Mouse (Mus musculus) forebrain, embryonic 15.5 days (tissue): ENCODE data around the gene Tspan9. TPM values are rescaled to one million over a fixed set of nuclear protein-coding genes. Genes with fewer than 3 reads are reported as not detected.

Source experiments
- ATAC-seq: fragments of 200-750 bp; cut with Nextera tagmentation; replicated peaks from 2 replicates; pipeline ENCODE4 v1.8.0; 2017; ENCODE audit warnings: mild to moderate bottlenecking, moderate TSS enrichment, moderate library complexity
- H3K27ac ChIP-seq: fragments of 300-500 bp; sonication (generic); replicated peaks from 2 replicates; pipeline ENCODE4 v1.5.1; 2015; ENCODE audit warnings: mild to moderate bottlenecking, inconsistent platforms
- H3K27me3 ChIP-seq: fragments of 300-500 bp; sonication (generic); 2 replicates; pipeline ENCODE4 v1.6.1; 2015; ENCODE audit warnings: inconsistent platforms
- H3K36me3 ChIP-seq: fragments of 300-500 bp; sonication (generic); 2 replicates; pipeline ENCODE4 v1.6.1; 2015; ENCODE audit warnings: mild to moderate bottlenecking, inconsistent platforms
- H3K4me1 ChIP-seq: fragments of 300-500 bp; sonication (generic); 2 replicates; pipeline ENCODE4 v1.6.1; 2015; ENCODE audit warnings: inconsistent platforms
- H3K4me2 ChIP-seq: fragments of 300-500 bp; sonication (generic); replicated peaks from 2 replicates; pipeline ENCODE4 v1.6.1; 2015; ENCODE audit warnings: mild to moderate bottlenecking, inconsistent platforms
- H3K4me3 ChIP-seq: fragments of 300-500 bp; sonication (generic); 2 replicates; pipeline ENCODE4 v1.5.1; 2015; ENCODE audit warnings: mild to moderate bottlenecking, inconsistent platforms
- H3K9ac ChIP-seq: fragments of 300-500 bp; sonication (generic); replicated peaks from 2 replicates; pipeline ENCODE4 v1.6.1; 2015; ENCODE audit warnings: mild to moderate bottlenecking, inconsistent platforms
- H3K9me3 ChIP-seq: fragments of 300-500 bp; sonication (generic); 2 replicates; pipeline ENCODE4 v1.6.1; 2016; ENCODE audit warnings: inconsistent platforms
- WGBS: fragments of 180-500 bp; shearing (Covaris S2); methylation state at CpG from one replicate; pipeline ENCODE4 v1.1.7; 2015; ENCODE audit warnings: mixed read lengths; 5-methylcytosine and 5-hydroxymethylcytosine counted together
- polyA plus RNA-seq: library from polyadenylated mRNA; unstranded; fragments of >200 nt; fragmentation: Nextera tagmentation; extraction: Ambion mirVana; gene quantifications from 2 replicates; pipeline ENCODE4 v1.2.1, GENCODE M21; 2015

Gene Tspan9
- 45.9 and 47.7 TPM in 2 replicates for polyA plus RNA-seq

DNA sequence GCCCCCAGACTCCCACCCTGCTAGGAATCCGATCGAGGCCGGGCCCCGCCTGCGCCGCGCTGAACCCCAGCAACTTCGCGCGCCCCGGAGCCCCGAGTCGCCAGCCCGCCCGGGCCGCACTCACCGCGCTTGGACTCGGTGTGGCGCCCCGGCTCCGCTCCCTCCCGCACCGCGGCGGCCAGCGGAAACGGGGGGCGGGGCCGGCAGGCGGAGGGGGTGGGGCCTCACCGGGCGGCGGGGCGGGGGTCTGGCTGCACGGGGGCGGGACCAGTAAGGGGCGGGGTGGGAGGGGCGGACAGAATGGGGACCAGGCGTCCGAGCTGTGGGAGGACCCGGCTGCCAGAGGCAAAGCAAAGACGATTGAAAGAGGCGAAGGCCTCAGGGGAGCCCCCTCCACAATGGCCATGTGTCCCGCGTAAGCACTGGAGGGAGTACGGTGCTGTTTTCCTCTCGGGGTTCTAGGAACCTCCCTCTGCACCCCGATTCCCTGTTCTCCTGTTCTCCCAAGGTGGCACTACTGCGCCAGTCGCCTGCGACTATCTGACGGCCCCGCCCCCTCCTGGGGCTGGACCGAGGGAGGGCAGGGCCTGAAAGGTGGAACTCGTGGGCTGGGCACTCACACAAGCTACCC lies at the start of gene Tspan9:
TSS of gene Tspan9 (minus strand) at position 205 of the 631 bp plus-strand sequence.
- peak within 1 kb of the TSS; percentile 90 for H3K4me2 ChIP-seq
- H3K27ac ChIP-seq, result 0 out of 2 replicates have a peak within 1 kb of the TSS, but pooled peaks have one; percentile 50
- no peaks in the 10 kb centered on the region for H3K36me3 ChIP-seq
- 1% methylated on average over 54 of the region's 56 CpGs for WGBS
- no peaks in the 10 kb centered on the region for H3K9me3 ChIP-seq
- peaks cover 15% of the 10 kb centered on the region for H3K4me1 ChIP-seq
- ATAC-seq, result peak; percentile 83
- peak within 1 kb of the TSS; percentile 66 for H3K9ac ChIP-seq
- H3K27me3 ChIP-seq, result no peaks in the 10 kb centered on the region
- H3K4me3 ChIP-seq, result peak within 1 kb of the TSS; percentile 57

DNA sequence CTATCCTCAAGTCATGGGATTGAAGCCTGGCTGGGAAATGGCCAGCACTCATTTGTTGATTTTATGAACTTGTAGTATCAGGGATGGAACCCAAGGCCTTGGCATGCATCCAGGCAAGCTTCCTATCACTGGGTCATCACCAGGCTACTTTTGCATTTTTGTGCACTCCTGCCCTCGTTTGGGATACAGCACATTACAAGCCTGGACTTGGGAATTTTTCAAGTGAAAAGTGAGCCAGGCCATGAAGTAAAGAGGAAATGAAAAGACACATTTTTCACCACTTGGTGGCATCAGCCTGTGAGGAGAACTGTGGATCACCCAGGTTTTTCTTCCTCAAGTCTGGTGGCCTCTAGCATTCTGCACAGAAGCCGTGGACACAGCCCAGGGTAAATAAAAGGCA lies 40.1 kb upstream of the Tspan9 start:
- H3K4me3 ChIP-seq, result no peak overlapping the region
- H3K36me3 ChIP-seq, result no peaks in the 10 kb centered on the region
- H3K9me3 ChIP-seq, result no peaks in the 10 kb centered on the region
- WGBS, result 56% methylated on average over 2 of the region's 2 CpGs
- H3K4me2 ChIP-seq, result no peak overlapping the region
- no peaks in the 10 kb centered on the region for H3K4me1 ChIP-seq
- ATAC-seq, result no peak
- no peak overlapping the region for H3K27ac ChIP-seq
- H3K9ac ChIP-seq, result no peak overlapping the region
- H3K27me3 ChIP-seq, result no peaks in the 10 kb centered on the region

DNA sequence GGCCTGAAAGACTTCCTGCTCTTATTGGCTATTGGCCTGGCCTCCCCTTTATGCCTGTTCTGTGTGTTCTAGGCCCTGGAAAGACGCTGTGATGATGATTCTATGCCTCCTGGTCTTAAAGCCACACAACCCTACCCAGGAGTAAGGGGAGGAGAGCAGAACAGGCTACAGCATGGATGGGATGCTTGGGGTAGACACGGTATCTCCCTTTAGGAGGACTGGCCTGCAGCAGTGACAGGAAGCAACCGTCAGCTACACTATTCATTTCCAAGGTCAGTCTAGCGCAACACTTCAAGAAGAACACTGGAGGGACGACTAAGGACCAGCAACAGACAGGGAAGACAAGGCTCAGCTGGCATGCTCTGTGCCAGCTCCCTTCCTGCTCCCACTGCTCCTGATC lies 37.8 kb upstream of the Tspan9 start:
- 72% methylated on average over 5 of the region's 5 CpGs for WGBS
- no peaks in the 10 kb centered on the region for H3K36me3 ChIP-seq
- no peak for ATAC-seq

DNA sequence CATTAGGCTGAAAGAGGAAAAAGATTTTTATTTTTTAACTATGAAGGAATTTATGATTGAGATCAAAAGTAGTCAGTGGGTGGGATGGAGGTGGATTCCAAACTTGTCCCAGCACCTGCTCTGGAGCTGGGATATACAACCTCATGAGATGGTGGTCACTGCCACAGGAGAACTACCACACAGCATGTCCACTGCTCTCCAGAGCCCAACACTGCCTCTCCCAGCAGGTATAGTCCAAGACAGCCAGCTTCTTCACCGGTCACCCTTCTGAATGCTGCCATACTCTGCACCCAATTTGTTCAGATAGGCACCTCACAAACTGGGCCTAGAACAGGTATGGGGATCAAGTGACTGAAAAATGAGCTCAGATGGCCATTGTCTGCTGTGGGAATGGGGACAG lies 36.3 kb upstream of the Tspan9 start:
- H3K9me3 ChIP-seq, result no peaks in the 10 kb centered on the region
- no peak overlapping the region for H3K9ac ChIP-seq
- no peak overlapping the region for H3K4me3 ChIP-seq
- no peak overlapping the region for H3K4me2 ChIP-seq
- WGBS, result 92% methylated on average over 1 of the region's 1 CpGs
- no peaks in the 10 kb centered on the region for H3K27me3 ChIP-seq
- H3K4me1 ChIP-seq, result no peaks in the 10 kb centered on the region
- H3K36me3 ChIP-seq, result no peaks in the 10 kb centered on the region
- H3K27ac ChIP-seq, result no peak overlapping the region
- ATAC-seq, result no peak

More for the DNA sequence above, 37.8 kb upstream of the Tspan9 start:
- Histone ChIP-seq H3K4me3 (no peak overlapping the region), H3K27ac (no peak overlapping the region), H3K4me2 (no peak overlapping the region), H3K9ac (no peak overlapping the region), H3K4me1 (no peaks in the 10 kb centered on the region), H3K9me3 (no peaks in the 10 kb centered on the region), H3K27me3 (no peaks in the 10 kb centered on the region)

DNA sequence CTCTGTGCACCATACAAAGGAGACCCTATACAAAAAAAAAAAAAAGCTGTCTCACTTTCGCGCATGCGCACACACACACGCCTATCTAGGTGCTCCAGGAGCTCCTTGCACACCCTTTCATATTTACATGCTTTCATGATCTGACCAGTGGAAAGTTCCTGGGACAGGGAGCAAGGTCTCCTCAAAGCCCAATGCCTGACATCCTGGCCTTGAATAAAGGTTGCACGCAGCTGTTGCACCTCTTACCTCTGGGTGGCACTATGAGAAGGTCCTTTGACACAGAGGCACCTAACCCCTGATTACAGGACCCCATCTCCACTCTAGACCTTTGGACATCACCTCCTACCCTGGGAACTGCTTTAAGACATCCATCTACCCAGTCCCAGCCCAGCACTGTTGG lies 35.9 kb upstream of the Tspan9 start:
- H3K9me3 ChIP-seq, result no peaks in the 10 kb centered on the region
- H3K4me3 ChIP-seq, result no peak overlapping the region
- ATAC-seq, result no peak
- H3K4me1 ChIP-seq, result no peaks in the 10 kb centered on the region
- H3K27ac ChIP-seq, result no peak overlapping the region
- H3K4me2 ChIP-seq, result no peak overlapping the region
- no peaks in the 10 kb centered on the region for H3K27me3 ChIP-seq
- no peaks in the 10 kb centered on the region for H3K36me3 ChIP-seq
- WGBS, result 66% methylated on average over 5 of the region's 5 CpGs
- H3K9ac ChIP-seq, result no peak overlapping the region

DNA sequence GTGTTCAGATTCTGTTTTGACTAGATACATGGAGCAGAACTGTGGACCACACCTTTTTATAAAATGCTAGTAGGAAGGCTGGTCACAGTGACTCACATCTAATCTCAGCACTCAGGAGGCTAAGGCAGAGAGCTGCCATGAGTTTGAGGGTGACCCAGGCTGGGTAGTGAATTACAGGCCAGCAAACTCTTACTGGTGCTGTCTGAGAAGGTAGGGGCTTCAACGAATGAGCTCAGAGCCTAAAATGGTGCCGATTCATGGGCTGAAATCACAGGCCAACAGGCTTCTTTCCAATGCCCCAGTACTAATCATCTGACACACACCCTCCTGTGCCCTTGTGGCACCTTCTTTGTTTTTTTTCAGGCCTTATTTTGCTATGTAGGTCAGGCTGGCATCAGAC lies 35.3 kb upstream of the Tspan9 start:
- WGBS, result 79% methylated on average over 2 of the region's 2 CpGs
- no peak for ATAC-seq

DNA sequence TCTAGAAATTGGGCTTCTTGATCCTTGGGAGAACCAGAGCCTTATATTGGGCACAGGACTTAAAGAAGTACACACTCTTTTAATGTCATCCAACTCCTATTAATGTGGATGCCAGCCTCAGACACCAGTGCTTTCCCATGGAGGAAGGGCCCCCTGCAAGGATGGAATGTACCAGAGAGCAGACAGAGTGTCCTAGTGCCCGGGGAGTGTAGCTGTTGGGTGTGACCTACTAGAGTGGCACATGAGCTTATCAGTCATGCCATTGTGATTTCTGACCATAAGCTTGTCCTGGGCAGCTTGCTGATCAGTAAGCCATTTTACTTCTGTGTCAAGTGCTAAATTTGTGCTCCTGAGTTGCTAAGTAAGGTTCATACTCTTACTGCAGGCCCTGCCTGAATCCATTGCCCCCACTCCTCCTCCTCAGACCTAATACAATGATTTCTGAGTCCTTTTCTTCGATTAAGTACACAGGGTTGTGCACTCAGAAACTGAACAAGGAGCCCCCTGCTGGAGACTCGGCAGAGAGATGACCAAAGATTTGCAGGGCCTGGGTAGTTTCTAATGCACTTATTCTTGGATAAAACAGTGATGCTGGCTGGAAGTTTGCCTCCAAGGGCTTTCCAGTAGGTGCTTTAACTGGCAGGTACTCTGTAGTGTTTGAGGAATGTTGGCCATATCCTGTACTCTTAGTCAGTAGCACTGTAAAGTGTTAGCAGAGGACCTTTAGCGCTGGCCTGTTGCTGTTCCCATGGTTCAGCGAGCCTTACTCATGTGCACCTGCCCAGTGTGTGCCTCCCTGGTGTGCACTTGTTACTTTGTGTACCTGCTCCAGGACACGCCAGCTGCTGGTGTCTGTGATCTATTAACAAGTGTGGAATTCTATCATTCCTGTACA lies 25.6 kb upstream of the Tspan9 start:
- 57% methylated on average over 6 of the region's 6 CpGs for WGBS
- H3K4me2 ChIP-seq, result no peak overlapping the region
- H3K27me3 ChIP-seq, result no peaks in the 10 kb centered on the region
- 0 out of 2 replicates have a peak, but pooled peaks cover 3% of the 10 kb centered on the region for H3K4me1 ChIP-seq
- H3K36me3 ChIP-seq, result no peaks in the 10 kb centered on the region
- no peak overlapping the region for H3K4me3 ChIP-seq
- no peak overlapping the region for H3K9ac ChIP-seq
- no peak overlapping the region for H3K27ac ChIP-seq
- no peaks in the 10 kb centered on the region for H3K9me3 ChIP-seq
- no peak for ATAC-seq

More for the DNA sequence above, 35.3 kb upstream of the Tspan9 start:
- Histone ChIP-seq H3K9me3 (no peaks in the 10 kb centered on the region), H3K36me3 (no peaks in the 10 kb centered on the region), H3K4me3 (no peak overlapping the region), H3K9ac (no peak overlapping the region), H3K27me3 (no peaks in the 10 kb centered on the region), H3K27ac (no peak overlapping the region), H3K4me2 (no peak overlapping the region), H3K4me1 (no peaks in the 10 kb centered on the region)

DNA sequence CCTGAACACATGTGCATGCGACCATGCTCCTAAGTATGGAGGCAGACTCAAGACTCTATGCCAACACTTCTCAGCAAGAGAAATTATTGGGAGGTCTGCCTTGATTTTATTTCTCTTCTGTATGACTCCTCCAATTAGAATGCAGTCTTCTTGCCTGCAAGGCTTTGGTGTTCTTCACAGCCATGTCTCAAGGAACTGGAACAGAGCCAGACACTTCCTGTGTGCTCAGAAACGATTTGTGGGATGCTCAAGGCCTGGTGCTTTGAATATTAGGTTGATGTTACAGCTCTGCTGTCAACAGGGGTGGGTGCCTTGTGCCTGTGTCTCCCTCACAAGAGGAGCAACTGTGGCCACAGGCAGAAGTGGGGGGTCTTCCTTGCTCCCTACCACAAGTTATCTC lies 22.2 kb upstream of the Tspan9 start:
- Histone ChIP-seq H3K9ac (no peak overlapping the region), H3K36me3 (no peaks in the 10 kb centered on the region), H3K9me3 (no peaks in the 10 kb centered on the region), H3K4me3 (no peak overlapping the region), H3K4me1 (0 out of 2 replicates have a peak, but pooled peaks cover 3% of the 10 kb centered on the region), H3K27me3 (no peaks in the 10 kb centered on the region), H3K27ac (no peak overlapping the region), H3K4me2 (no peak overlapping the region)
- WGBS, result 49% methylated on average over 2 of the region's 2 CpGs
- ATAC-seq, result no peak

DNA sequence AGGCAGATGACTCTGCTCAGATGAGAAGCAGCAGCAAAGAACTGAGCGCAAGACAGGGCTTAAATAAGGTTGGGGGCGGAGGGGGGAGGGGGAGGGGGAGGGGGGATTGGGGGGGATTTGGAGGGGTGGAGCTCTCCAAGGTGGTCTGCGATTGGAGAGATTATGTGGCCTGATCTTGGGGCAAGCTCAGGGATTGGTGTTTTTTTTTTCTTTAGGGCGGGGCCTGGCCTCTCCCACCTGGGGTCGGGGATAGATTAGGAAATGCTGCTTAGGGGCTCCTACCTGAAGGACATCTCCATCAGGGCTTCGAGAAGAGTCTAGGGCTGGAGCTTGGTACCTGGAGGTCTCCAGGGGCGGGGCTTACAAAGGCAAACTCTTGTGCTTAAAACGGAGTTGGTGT lies 21.2 kb upstream of the Tspan9 start:
- 86% methylated on average over 8 of the region's 8 CpGs for WGBS

DNA sequence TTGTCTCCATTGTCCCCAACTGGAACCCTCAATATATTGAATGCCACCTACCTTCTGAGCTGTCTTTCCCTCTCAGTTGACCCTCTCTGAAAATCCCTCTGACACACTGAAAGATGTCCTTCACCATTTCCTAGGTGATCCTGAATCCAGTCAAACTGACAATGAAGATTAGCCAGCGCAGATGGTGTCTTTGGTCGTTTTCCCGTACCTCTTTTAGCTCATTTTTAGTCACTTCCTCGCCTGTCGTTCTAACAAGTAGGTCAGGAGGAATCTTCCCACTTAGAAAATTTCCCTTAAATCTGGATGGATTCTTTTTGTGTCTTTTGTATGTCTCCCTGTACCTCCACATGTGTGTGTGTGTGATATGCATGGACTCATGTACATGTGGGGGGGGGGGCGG lies 15.7 kb upstream of the Tspan9 start:
- H3K27me3 ChIP-seq, result no peaks in the 10 kb centered on the region
- WGBS, result 88% methylated on average over 6 of the region's 6 CpGs
- no peak overlapping the region for H3K9ac ChIP-seq
- H3K36me3 ChIP-seq, result no peaks in the 10 kb centered on the region
- H3K9me3 ChIP-seq, result no peaks in the 10 kb centered on the region
- no peak overlapping the region for H3K27ac ChIP-seq
- no peak overlapping the region for H3K4me2 ChIP-seq
- ATAC-seq, result no peak
- no peak overlapping the region for H3K4me3 ChIP-seq
- 0 out of 2 replicates have a peak, but pooled peaks cover 8% of the 10 kb centered on the region for H3K4me1 ChIP-seq

More for the DNA sequence above, 21.2 kb upstream of the Tspan9 start:
- H3K27ac ChIP-seq, result no peak overlapping the region
- 0 out of 2 replicates have a peak, but pooled peaks cover 3% of the 10 kb centered on the region for H3K4me1 ChIP-seq
- no peaks in the 10 kb centered on the region for H3K36me3 ChIP-seq
- H3K27me3 ChIP-seq, result no peaks in the 10 kb centered on the region
- H3K9me3 ChIP-seq, result no peaks in the 10 kb centered on the region
- no peak for ATAC-seq
- no peak overlapping the region for H3K9ac ChIP-seq
- H3K4me2 ChIP-seq, result no peak overlapping the region
- no peak overlapping the region for H3K4me3 ChIP-seq

DNA sequence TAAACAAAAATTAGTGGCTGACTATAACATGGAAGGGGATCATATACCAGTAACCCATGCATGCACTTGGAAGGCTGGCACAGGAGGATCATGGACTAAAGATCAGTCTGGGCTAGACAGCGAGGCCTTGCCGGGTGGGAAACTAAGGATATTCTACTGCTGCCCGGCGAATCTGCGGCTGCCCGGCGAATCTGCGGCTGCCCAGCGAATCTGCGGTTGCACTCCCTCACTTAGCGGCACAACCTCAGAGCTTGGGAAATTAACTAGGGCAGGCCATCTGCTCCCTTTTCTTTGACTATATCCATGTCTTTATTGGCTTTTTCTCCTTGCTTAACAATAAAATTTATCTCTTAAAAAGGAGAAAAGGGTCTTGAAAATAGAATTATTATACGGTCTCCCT lies 14.6 kb upstream of the Tspan9 start:
- H3K4me2 ChIP-seq, result peak overlapping the region; percentile 8; the same call in 1 of the 2 replicates
- 59% methylated on average over 12 of the region's 12 CpGs for whole genome bisulfite sequencing

DNA sequence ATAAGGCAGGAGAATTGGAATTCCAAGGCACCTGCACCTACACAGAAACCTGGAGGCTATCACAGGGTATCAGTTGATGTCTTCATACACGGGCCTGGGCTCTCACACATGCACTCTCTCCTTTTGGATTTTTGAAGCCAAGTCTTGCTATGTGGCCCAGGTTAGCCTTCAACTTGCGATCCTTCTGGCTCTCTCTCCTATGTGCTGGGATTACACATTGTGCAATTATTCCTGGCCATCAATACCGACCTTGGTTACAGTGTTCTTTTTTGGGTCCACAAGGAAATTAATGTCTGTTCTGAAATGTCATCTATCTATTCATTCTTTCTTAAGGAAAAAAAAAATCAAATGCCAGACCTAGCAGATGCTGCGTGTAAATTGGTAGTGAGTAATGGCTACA lies 13.1 kb upstream of the Tspan9 start:
- H3K9ac ChIP-seq, result no peak overlapping the region
- H3K27me3 ChIP-seq, result no peaks in the 10 kb centered on the region
- ATAC-seq, result no peak
- H3K9me3 ChIP-seq, result no peaks in the 10 kb centered on the region
- no peak overlapping the region for H3K4me2 ChIP-seq
- 0 out of 2 replicates have a peak, but pooled peaks cover 8% of the 10 kb centered on the region for H3K4me1 ChIP-seq
- H3K4me3 ChIP-seq, result no peak overlapping the region
- no peak overlapping the region for H3K27ac ChIP-seq
- no peaks in the 10 kb centered on the region for H3K36me3 ChIP-seq
- WGBS, result 86% methylated on average over 4 of the region's 4 CpGs

More for the DNA sequence above, 14.6 kb upstream of the Tspan9 start:
- no peak overlapping the region; the same call in 1 of the 2 replicates for H3K9ac ChIP-seq
- H3K27me3 ChIP-seq, result no peaks in the 10 kb centered on the region
- no peak overlapping the region for H3K27ac ChIP-seq
- ATAC-seq, result no peak
- H3K4me1 ChIP-seq, result 0 out of 2 replicates have a peak, but pooled peaks cover 8% of the 10 kb centered on the region
- no peaks in the 10 kb centered on the region for H3K9me3 ChIP-seq
- no peak overlapping the region for H3K4me3 ChIP-seq
- no peaks in the 10 kb centered on the region for H3K36me3 ChIP-seq
